Mouse (Mus musculus) cortical plate, adult 2 months (tissue): ENCODE results near the gene Ppib.

Experiments
- CTCF ChIP-seq: fragments of 200-500 bp; IDR thresholded peaks from 2 replicates; pipeline ENCODE4 v1.5.1; 2011; ENCODE audit warnings: mild to moderate bottlenecking, control low read depth, low read length; ENCODE audit not compliant: insufficient read depth; ENCODE audit errors: extremely low read depth
- POLR2A ChIP-seq: fragments of 200-500 bp; IDR thresholded peaks from 2 replicates; pipeline ENCODE4 v1.6.1; 2011; ENCODE audit warnings: mild to moderate bottlenecking, low read length, control low read depth; ENCODE audit not compliant: insufficient read depth; ENCODE audit errors: extremely low read depth

DNA sequence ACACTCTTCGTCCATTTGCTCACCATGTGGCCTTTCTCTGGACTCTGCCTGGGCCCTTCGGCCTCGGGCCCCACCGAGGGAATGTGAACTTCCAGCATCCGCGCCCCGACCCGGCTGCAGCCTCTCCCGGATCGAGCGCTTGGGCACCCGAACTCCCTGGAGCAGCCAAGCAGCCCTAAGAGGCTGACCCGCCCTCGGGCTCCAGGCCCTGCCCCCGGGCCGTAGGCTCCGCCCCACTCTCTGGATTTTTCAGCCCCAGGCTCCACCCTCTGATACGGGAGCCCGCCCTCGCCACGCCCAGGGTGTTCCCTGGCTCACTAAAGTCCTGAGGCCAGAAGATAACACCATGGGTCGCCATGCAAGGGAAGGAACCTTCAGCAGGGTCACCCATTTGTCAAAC lies 9.6 kb downstream of the Ppib start, which contains the start of gene Snx22:
- TF ChIP-seq POLR2A (no peak), CTCF (no peak)
